Comparison of ENCODE assay signal across 12 mouse cellular contexts in the genomic region with DNA sequence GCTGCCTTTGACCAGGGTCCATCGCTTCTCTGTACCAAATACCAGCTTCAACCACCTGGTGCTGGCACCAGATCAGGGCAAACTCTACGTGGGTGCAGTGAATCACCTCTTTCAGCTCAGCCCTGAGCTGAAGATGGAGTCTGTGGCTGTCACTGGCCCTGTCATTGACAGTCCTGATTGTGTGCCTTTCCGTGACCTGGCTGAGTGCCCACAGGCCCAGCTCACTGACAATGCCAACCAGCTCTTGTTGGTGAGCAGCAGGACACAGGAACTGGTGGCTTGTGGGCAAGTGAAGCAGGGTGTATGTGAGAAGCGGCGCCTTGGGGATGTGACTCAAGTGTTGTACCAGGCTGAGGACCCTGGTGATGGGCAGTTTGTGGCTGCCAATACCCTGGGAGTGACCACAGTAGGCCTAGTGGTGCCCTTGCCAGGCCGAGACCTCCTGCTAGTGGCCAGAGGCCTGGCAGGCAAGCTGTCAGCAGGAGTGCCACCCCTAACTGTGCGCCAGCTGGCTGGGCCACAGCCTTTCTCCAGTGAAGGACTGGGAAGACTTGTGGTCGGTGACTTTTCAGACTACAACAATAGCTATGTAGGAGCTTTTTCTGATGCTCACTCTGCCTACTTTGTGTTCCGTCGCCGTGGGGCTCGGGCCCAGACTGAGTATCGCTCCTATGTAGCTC. TPM values are rescaled to one million over a fixed set of nuclear protein-coding genes. Genes with fewer than 3 reads are reported as not detected.
DNase-seq lines count a peak whose midpoint lies in the region; ATAC-seq lines count a peak whose summit lies in the region.
"Had no signal": no experiment of that assay in that cellular context is flagged by ENCODE, and none has a peak within 500 bp of the region (broad histone marks: within the 10 kb centered on the region; RNA-seq: fewer than 3 reads in every experiment).

No protein-coding gene starts in this region.

- peak; percentile 16 for DNase-seq in adrenal gland, postnatal 25 days
- no peak for DNase-seq in adrenal gland, adult 8-10 months
- peak; percentile 63 for DNase-seq in layer of hippocampus, adult 9-11 months
- no peak for DNase-seq in layer of hippocampus, adult 9-10 months (ENCODE audit: low spot score)
- peak; percentile 55 for DNase-seq in cerebellum, adult 11 months
- no peak for DNase-seq in retina, embryonic 14.5 days (ENCODE audit: low spot score)
- no peak for DNase-seq in embryo, embryonic 9.5 days (ENCODE audit: extremely low spot score)
- DNase-seq: gastrocnemius, postnatal 25 days; lung, embryonic 14.5 days had no signal

- peak; percentile 44; the same call in 1 of the 2 replicates for ATAC-seq in common myeloid progenitor, adult 5-6 weeks (replicated peaks; ENCODE audit: low read depth, poor library complexity, severe bottlenecking)
- ATAC-seq: forebrain, embryonic 14.5 days had no signal

RNA-seq across cellular contexts. Expression of a gene that starts 1.9 kb away (rescaled TPM):
- total RNA-seq in adrenal gland, postnatal 25 days (2021) = 0.52 and 0.57 TPM in 2 replicates
- under 1 TPM; 0.38 to 0.74 (median 0.55) TPM for total RNA-seq in adrenal gland, adult 8-10 months (2022)
- total RNA-seq in common myeloid progenitor, adult 5-6 weeks (2017) = 0.34 TPM in 1 of 2 replicates, not detected in the other
- total RNA-seq: MEL had no signal

RNA-seq across cellular contexts. Expression of a gene that starts 15.5 kb away (rescaled TPM):
- total RNA-seq in adrenal gland, postnatal 25 days (2021) = 0.43 and 0.52 TPM in 2 replicates
- total RNA-seq in adrenal gland, adult 8-10 months (2022) = under 1 TPM; 0.42 to 0.71 (median 0.52) TPM
- not detected in 2 replicates for total RNA-seq in common myeloid progenitor, adult 5-6 weeks (2017)

RNA-seq across cellular contexts. Expression of a gene that starts 27.9 kb away (rescaled TPM):
- total RNA-seq in adrenal gland, postnatal 25 days (2021) = 378 and 448 TPM in 2 replicates
- 100 to 1,000 TPM; 295 to 431 (median 378) TPM for total RNA-seq in adrenal gland, adult 8-10 months (2022)
- total RNA-seq in common myeloid progenitor, adult 5-6 weeks (2017) = 218 and 225 TPM in 2 replicates

RNA-seq across cellular contexts. Expression of a gene that starts 28.1 kb away (rescaled TPM):
- total RNA-seq in adrenal gland, postnatal 25 days (2021) = 145 and 162 TPM in 2 replicates
- 100 to 1,000 TPM; 150 to 176 (median 163) TPM for total RNA-seq in adrenal gland, adult 8-10 months (2022)
- total RNA-seq in common myeloid progenitor, adult 5-6 weeks (2017) = 150 and 166 TPM in 2 replicates

RNA-seq across cellular contexts. Expression of a gene that starts 42.4 kb away (rescaled TPM):
- 29.7 and 37.0 TPM in 2 replicates for total RNA-seq in adrenal gland, postnatal 25 days (2021)
- 10 to 100 TPM; 23.0 to 38.2 (median 29.4) TPM for total RNA-seq in adrenal gland, adult 8-10 months (2022)
- 12.0 and 16.9 TPM in 2 replicates for total RNA-seq in common myeloid progenitor, adult 5-6 weeks (2017)

Comparison
In these comparisons a context has a peak if more than half of its experiments do, and no peak if none do; other contexts are left out.
1. DNase-seq: peak in adrenal gland, postnatal 25 days (single experiment), layer of hippocampus, adult 9-11 months (single experiment) and cerebellum, adult 11 months (single experiment); none in adrenal gland, adult 8-10 months (single experiment), layer of hippocampus, adult 9-10 months (single experiment), retina, embryonic 14.5 days (single experiment) and embryo, embryonic 9.5 days (single experiment).